Mouse (Mus musculus) bone marrow, adult 2 months (tissue): Measurements from ENCODE around the gene Scn4a.

Source experiments
- CTCF ChIP-seq: fragments of 200-500 bp; IDR thresholded peaks from 2 replicates; pipeline ENCODE4 v1.5.1; 2011; ENCODE audit warnings: low read length, control low read depth; ENCODE audit not compliant: control insufficient read depth, insufficient read depth
- POLR2A ChIP-seq: fragments of 200-500 bp; IDR thresholded peaks from 2 replicates; pipeline ENCODE4 v1.6.1; 2011; ENCODE audit warnings: low read depth, mild to moderate bottlenecking, control low read depth, low read length, borderline replicate concordance; ENCODE audit not compliant: control insufficient read depth

DNA sequence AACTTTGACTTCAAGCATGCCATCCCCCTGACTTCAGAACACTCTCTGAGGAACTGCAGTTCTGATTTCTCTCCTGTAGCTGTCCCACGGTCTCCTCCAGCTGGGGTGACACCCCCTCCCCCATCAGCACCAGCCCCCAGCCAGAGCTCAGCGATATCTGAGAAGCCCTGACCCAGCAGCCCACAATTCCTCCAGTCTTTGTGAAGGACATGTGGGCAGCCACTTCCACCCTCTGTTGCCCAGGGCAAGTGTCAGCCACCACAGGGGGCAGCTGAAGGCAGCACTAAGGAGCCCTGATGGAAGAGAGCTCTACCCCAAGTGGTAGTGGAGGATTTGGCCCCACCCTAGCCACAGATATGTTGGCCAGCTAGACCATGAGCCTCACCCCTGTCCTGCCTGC, 19.0 kb downstream of the Scn4a start:
- TF ChIP-seq CTCF (no peak), POLR2A (no peak)
